Comparison of ENCODE assay signal across 9 mouse cellular contexts in genomic region chr16:91222643-91223271, GRCm38 (mm10). TPM values are rescaled to one million over a fixed set of nuclear protein-coding genes. Genes with fewer than 3 reads are reported as not detected.
DNase-seq lines count a peak whose midpoint lies in the region; ATAC-seq and TF ChIP-seq lines count a peak whose summit lies in the region.
"Had no signal": no experiment of that assay in that cellular context is flagged by ENCODE, and none has a peak within 500 bp of the region (broad histone marks: within the 10 kb centered on the region; RNA-seq: fewer than 3 reads in every experiment).

No protein-coding gene starts in this region.

- no peak for ATAC-seq in limb, embryonic 13.5 days (ENCODE audit: low FRiP score, low read depth)

- peaks cover 3% of the 10 kb centered on the region; the same call in 1 of the 2 replicates for H3K9me3 ChIP-seq in E14TG2a.4 (ENCODE audit: low read length)
- H3K9me3 ChIP-seq in forebrain, embryonic 10.5 days, result peaks cover 6% of the 10 kb centered on the region; the same call in 1 of the 2 replicates
- H3K9me3 ChIP-seq in limb, embryonic 13.5 days, result 0 out of 2 replicates have a peak, but pooled peaks cover 4% of the 10 kb centered on the region

- under 1% methylated on average over 27 of the region's 27 CpGs for WGBS in forebrain, embryonic 10.5 days
- under 1% methylated on average over 27 of the region's 27 CpGs for WGBS in limb, embryonic 13.5 days

- intact Hi-C loops in gastrocnemius, adult 2 months (cut with DNase I), result no loop called here

- H3K27ac ChIP-seq in gastrocnemius, adult 2 months, result no peak overlapping the region
- H3K27ac ChIP-seq in forebrain, embryonic 10.5 days, result peak overlapping the region; percentile 85
- no peak overlapping the region for H3K27ac ChIP-seq in limb, embryonic 13.5 days

- no peaks in the 10 kb centered on the region for H3K36me3 ChIP-seq in E14TG2a.4 (ENCODE audit: insufficient read depth, low read length)
- H3K36me3 ChIP-seq in forebrain, embryonic 10.5 days (replicated peaks), result peaks cover 7% of the 10 kb centered on the region; the same call in 1 of the 2 replicates
- H3K36me3 ChIP-seq in limb, embryonic 13.5 days, result no peaks in the 10 kb centered on the region

- H3K4me3 ChIP-seq in gastrocnemius, adult 2 months, result peak overlapping the region; percentile 44
- H3K4me3 ChIP-seq in E14TG2a.4 (replicated peaks; ENCODE audit: low read length), result peak overlapping the region; percentile 59
- peak overlapping the region; percentile 51 for H3K4me3 ChIP-seq in forebrain, embryonic 10.5 days
- peak overlapping the region; percentile 14 for H3K4me3 ChIP-seq in limb, embryonic 13.5 days

- H3K4me1 ChIP-seq in E14TG2a.4 (replicated peaks; ENCODE audit: low read depth, low read length), result peaks cover 76% of the 10 kb centered on the region
- peaks cover 87% of the 10 kb centered on the region for H3K4me1 ChIP-seq in forebrain, embryonic 10.5 days
- H3K4me1 ChIP-seq in limb, embryonic 13.5 days, result peaks cover 43% of the 10 kb centered on the region

- no peak overlapping the region for H3K9ac ChIP-seq in limb, embryonic 13.5 days

- H3K4me2 ChIP-seq in limb, embryonic 13.5 days (replicated peaks), result peak overlapping the region; percentile 36

- H3K27me3 ChIP-seq in E14TG2a.4 (ENCODE audit: insufficient read depth, low read length), result peaks cover 98% of the 10 kb centered on the region
- H3K27me3 ChIP-seq in forebrain, embryonic 10.5 days (ENCODE audit: poor library complexity, severe bottlenecking), result peaks cover 100% of the 10 kb centered on the region
- H3K27me3 ChIP-seq in limb, embryonic 13.5 days, result peaks cover 100% of the 10 kb centered on the region

- DNase-seq in gastrocnemius, adult 2 months, result no peak
- no peak for DNase-seq in gastrocnemius, postnatal 25 days
- peak; percentile 75 for DNase-seq in forebrain, embryonic 10.5 days (ENCODE audit: extremely low spot score, low spot score)
- DNase-seq in thymus, adult 18-20 months, result no peak
- no peak for DNase-seq in spleen, postnatal 4 days (ENCODE audit: low spot score in 2 of 2)
- no peak for DNase-seq in yolk sac, embryonic 10.5 days (ENCODE audit: low spot score)

- no peak for TF ChIP-seq CTCF in gastrocnemius, adult 2 months (IDR thresholded peaks at IDR 0.05)
- no peak for TF ChIP-seq CTCF in E14TG2a.4 (conservative IDR thresholded peaks at IDR 0.05; ENCODE audit: low read length)

RNA-seq across cellular contexts. Expression of gene Olig2, which starts 2.5 kb away (rescaled TPM):
- total RNA-seq in gastrocnemius, adult 2 months (2021), result not detected
- not detected for total RNA-seq in gastrocnemius, postnatal 25 days (2021)
- polyA plus RNA-seq in forebrain, embryonic 10.5 days (2016; fragmentation: Nextera tagmentation; extraction: Ambion mirVana), result 10.5 and 11.2 TPM in 2 replicates
- not detected in 2 replicates for polyA plus RNA-seq in limb, embryonic 13.5 days (2015; fragmentation: Nextera tagmentation; extraction: Ambion mirVana)
- total RNA-seq: adrenal gland, postnatal 36 days had no signal

RNA-seq across cellular contexts. Expression of gene Olig1, which starts 46.8 kb away (rescaled TPM):
- not detected for total RNA-seq in gastrocnemius, adult 2 months (2021)
- total RNA-seq in gastrocnemius, postnatal 25 days (2021), result not detected
- polyA plus RNA-seq in forebrain, embryonic 10.5 days (2016; fragmentation: Nextera tagmentation; extraction: Ambion mirVana), result 8.3 and 8.5 TPM in 2 replicates
- polyA plus RNA-seq in limb, embryonic 13.5 days (2015; fragmentation: Nextera tagmentation; extraction: Ambion mirVana), result 0.09 and 0.22 TPM in 2 replicates
